In genomic region chr11:116554171-116554878, GRCm38 (mm10) we compare ENCODE assay signal across 9 mouse cellular contexts. TPM values are rescaled to one million over a fixed set of nuclear protein-coding genes. Genes with fewer than 3 reads are reported as not detected.
A peak's percentile ranks its signal among the peaks of the same experiment; 100 is the strongest.
DNase-seq lines count a peak whose midpoint lies in the region; ATAC-seq and TF ChIP-seq lines count a peak whose summit lies in the region.
"Had no signal": no experiment of that assay in that cellular context is flagged by ENCODE, and none has a peak within 500 bp of the region (broad histone marks: within the 10 kb centered on the region; RNA-seq: fewer than 3 reads in every experiment).

No protein-coding gene starts in this region.

- peak; percentile 51 for DNase-seq in kidney, adult 2 months
- DNase-seq in T-cell, adult 2 months (ENCODE audit: low spot score): peak; percentile 38
- peak; percentile 54 for DNase-seq in liver
- peak; percentile 88 for DNase-seq in midbrain, postnatal 0 days (ENCODE audit: low spot score)
- no peak for DNase-seq in ovary, postnatal 14 days (ENCODE audit: low spot score)
- DNase-seq in urinary bladder, postnatal 36 days (ENCODE audit: low spot score in 2 of 2): no peak

- TF ChIP-seq POLR2A in kidney, adult 2 months (IDR thresholded peaks at IDR 0.05; ENCODE audit: low read depth, low read length): no peak
- TF ChIP-seq POLR2A in embryonic fibroblast, embryonic 13.5 days (IDR thresholded peaks at IDR 0.05; ENCODE audit: low read depth, low read length): no peak

- no peaks in the 10 kb centered on the region for H3K27me3 ChIP-seq in kidney, adult 2 months (replicated peaks; ENCODE audit: control insufficient read depth, insufficient read depth, low read length)
- H3K27me3 ChIP-seq in kidney, embryonic 16.5 days (ENCODE audit: insufficient read depth, low read length): no peaks in the 10 kb centered on the region
- H3K27me3 ChIP-seq in midbrain, postnatal 0 days (ENCODE audit: insufficient read depth, low read length): no peaks in the 10 kb centered on the region

- no peak for ATAC-seq in kidney, embryonic 16.5 days (ENCODE audit: low FRiP score, low TSS enrichment)
- ATAC-seq in midbrain, postnatal 0 days (ENCODE audit: low FRiP score): no peak

- no peaks in the 10 kb centered on the region for H3K36me3 ChIP-seq in kidney, adult 2 months (ENCODE audit: control insufficient read depth, insufficient read depth, low read length)
- no peaks in the 10 kb centered on the region for H3K36me3 ChIP-seq in kidney, embryonic 16.5 days (ENCODE audit: insufficient read depth, low read length)
- H3K36me3 ChIP-seq in midbrain, postnatal 0 days (ENCODE audit: insufficient read depth, low read length): no peaks in the 10 kb centered on the region

- no peak overlapping the region for H3K9ac ChIP-seq in kidney, embryonic 16.5 days (replicated peaks; ENCODE audit: low read length)
- peak overlapping the region; percentile 13; the same call in 1 of the 2 replicates for H3K9ac ChIP-seq in midbrain, postnatal 0 days (replicated peaks; ENCODE audit: low read length, poor library complexity, severe bottlenecking)

- H3K9me3 ChIP-seq in kidney, embryonic 16.5 days (ENCODE audit: low read length): no peaks in the 10 kb centered on the region
- H3K9me3 ChIP-seq in midbrain, postnatal 0 days (ENCODE audit: low read length): no peaks in the 10 kb centered on the region

- 28% methylated on average over 12 of the region's 12 CpGs for WGBS in kidney, adult 2 months
- WGBS in kidney, embryonic 16.5 days: 44% methylated on average over 12 of the region's 12 CpGs
- 28% methylated on average over 12 of the region's 12 CpGs for WGBS in midbrain, postnatal 0 days

- H3K4me2 ChIP-seq in kidney, embryonic 16.5 days (replicated peaks; ENCODE audit: low read depth, low read length): no peak overlapping the region
- H3K4me2 ChIP-seq in midbrain, postnatal 0 days (ENCODE audit: low read depth, low read length, poor library complexity, severe bottlenecking): no peak overlapping the region

- H3K27ac ChIP-seq in kidney, adult 2 months (ENCODE audit: insufficient read depth, low read depth, low read length): no peak overlapping the region
- H3K27ac ChIP-seq in kidney, embryonic 16.5 days (ENCODE audit: low read length): no peak overlapping the region
- no peak overlapping the region for H3K27ac ChIP-seq in embryonic fibroblast, embryonic 13.5 days (ENCODE audit: insufficient read depth, low read length)
- 0 out of 2 replicates have a peak overlapping the region, but pooled peaks have one; percentile 38 for H3K27ac ChIP-seq in midbrain, postnatal 0 days (ENCODE audit: low read depth, low read length)

- H3K4me1 ChIP-seq in kidney, adult 2 months (ENCODE audit: control insufficient read depth, insufficient read depth, low read length): 0 out of 2 replicates have a peak, but pooled peaks cover 6% of the 10 kb centered on the region
- peaks cover 29% of the 10 kb centered on the region for H3K4me1 ChIP-seq in kidney, embryonic 16.5 days (ENCODE audit: insufficient read depth, low read length)
- H3K4me1 ChIP-seq in embryonic fibroblast, embryonic 13.5 days (ENCODE audit: control insufficient read depth, insufficient read depth, low read length): no peaks in the 10 kb centered on the region
- H3K4me1 ChIP-seq in midbrain, postnatal 0 days (ENCODE audit: insufficient read depth, low read length): peaks cover 20% of the 10 kb centered on the region

- peak; percentile 72 for TF ChIP-seq CTCF in kidney, adult 2 months (conservative IDR thresholded peaks at IDR 0.05; ENCODE audit: insufficient read depth, insufficient read length, low read depth, low read length)
- peak; percentile 69; the same call in 1 of the 2 replicates for TF ChIP-seq CTCF in embryonic fibroblast, embryonic 13.5 days (IDR thresholded peaks at IDR 0.05; ENCODE audit: borderline replicate concordance, insufficient read depth, low read length)
- TF ChIP-seq CTCF in midbrain, postnatal 0 days (IDR thresholded peaks at IDR 0.05): peak; percentile 87

- no peak overlapping the region for H3K4me3 ChIP-seq in kidney, adult 2 months (ENCODE audit: insufficient read depth, low read depth, low read length)
- no peak overlapping the region for H3K4me3 ChIP-seq in kidney, embryonic 16.5 days (ENCODE audit: low read length)
- no peak overlapping the region for H3K4me3 ChIP-seq in embryonic fibroblast, embryonic 13.5 days (ENCODE audit: insufficient read depth, low read length)
- H3K4me3 ChIP-seq in midbrain, postnatal 0 days (ENCODE audit: low read depth, low read length): no peak overlapping the region
- H3K4me3 ChIP-seq: erythroblast, embryonic 14.5 days had no signal

RNA-seq across cellular contexts. Expression of gene Sphk1, which starts 23.6 kb away (rescaled TPM):
- polyA plus RNA-seq in kidney, adult 2 months (2012; rRNA removed): 9.9 and 12.0 TPM in 2 replicates
- 5.8 and 5.9 TPM in 2 replicates for polyA plus RNA-seq in kidney, embryonic 16.5 days (2015; fragmentation: Nextera tagmentation; extraction: Ambion mirVana)
- polyA plus RNA-seq in embryonic fibroblast, embryonic 13.5 days (2011; ENCODE audit: insufficient read length, low read depth, missing spikeins): 8.7 and 11.2 TPM in 2 replicates
- total RNA-seq in midbrain, postnatal 0 days (2014; rRNA removed): 12.2 and 12.4 TPM in 2 replicates
- 9.3 and 13.8 TPM in 2 replicates for polyA plus RNA-seq in midbrain, postnatal 0 days (2015; fragmentation: Nextera tagmentation; extraction: Ambion mirVana)

RNA-seq across cellular contexts. Expression of gene Ube2o, which starts 26.9 kb away (rescaled TPM):
- 10.3 and 10.8 TPM in 2 replicates for polyA plus RNA-seq in kidney, adult 2 months (2012; rRNA removed)
- 5.8 and 6.4 TPM in 2 replicates for polyA plus RNA-seq in kidney, embryonic 16.5 days (2015; fragmentation: Nextera tagmentation; extraction: Ambion mirVana)
- 29.8 and 36.3 TPM in 2 replicates for polyA plus RNA-seq in embryonic fibroblast, embryonic 13.5 days (2011; ENCODE audit: insufficient read length, low read depth, missing spikeins)
- total RNA-seq in midbrain, postnatal 0 days (2014; rRNA removed): 109 and 112 TPM in 2 replicates
- polyA plus RNA-seq in midbrain, postnatal 0 days (2015; fragmentation: Nextera tagmentation; extraction: Ambion mirVana): 35.2 and 35.7 TPM in 2 replicates

RNA-seq across cellular contexts. Expression of gene Aanat, which starts 31.9 kb away (rescaled TPM):
- not detected in 2 replicates for polyA plus RNA-seq in kidney, adult 2 months (2012; rRNA removed)
- not detected in 2 replicates for polyA plus RNA-seq in kidney, embryonic 16.5 days (2015; fragmentation: Nextera tagmentation; extraction: Ambion mirVana)
- polyA plus RNA-seq in embryonic fibroblast, embryonic 13.5 days (2011; ENCODE audit: insufficient read length, low read depth, missing spikeins): not detected in 2 replicates
- total RNA-seq in midbrain, postnatal 0 days (2014; rRNA removed): 0.52 and 0.82 TPM in 2 replicates
- 0.90 and 0.94 TPM in 2 replicates for polyA plus RNA-seq in midbrain, postnatal 0 days (2015; fragmentation: Nextera tagmentation; extraction: Ambion mirVana)
- polyA plus RNA-seq: erythroblast, embryonic 14.5 days had no signal

Comparison
In these comparisons a context has a peak if more than half of its experiments do, and no peak if none do; other contexts are left out.
1. DNase-seq: peak in kidney, adult 2 months (single experiment), T-cell, adult 2 months (single experiment), liver (single experiment) and midbrain, postnatal 0 days (single experiment); none in ovary, postnatal 14 days (single experiment) and urinary bladder, postnatal 36 days (0 of 2).
2. Peak in every context shown above with its lines, with median percentiles within 50 percentile points of each other: CTCF ChIP-seq.